Mouse (Mus musculus) intestine, embryonic 14.5 days (tissue): ENCODE measurements around the gene 2410004B18Rik. TPM values are rescaled to one million over a fixed set of nuclear protein-coding genes. Genes with fewer than 3 reads are reported as not detected.
A peak's percentile ranks its signal among the peaks of the same experiment; 100 is the strongest.
"Not testable (repeated sequence)": the region's sequence is repeated elsewhere in the genome, so short reads cannot be mapped to it uniquely, and the experiment has no call there.

ENCODE experiments used
- ATAC-seq: fragments of 200-750 bp; cut with Nextera tagmentation; replicated peaks from 2 replicates; pipeline ENCODE4 v1.8.0; 2017; ENCODE audit warnings: low read depth, moderate number of reproducible peaks, moderate TSS enrichment, moderate library complexity; ENCODE audit not compliant: low FRiP score, low TSS enrichment
- DNase-seq: peaks from one replicate; pipeline ENCODE4 v3.0.0-alpha.2; 2018; ENCODE audit warnings: low spot score
- H3K27ac ChIP-seq: fragments of 300-500 bp; sonication (generic); 2 replicates; pipeline ENCODE4 v1.5.1; 2014; ENCODE audit warnings: low read depth, mild to moderate bottlenecking, control low read depth
- H3K27me3 ChIP-seq: fragments of 300-500 bp; sonication (generic); replicated peaks from 2 replicates; pipeline ENCODE4 v1.6.1; 2014; ENCODE audit warnings: low read length, control low read depth; ENCODE audit not compliant: control insufficient read depth, insufficient read depth
- H3K36me3 ChIP-seq: fragments of 300-500 bp; sonication (generic); 2 replicates; pipeline ENCODE4 v1.6.1; 2014; ENCODE audit warnings: low read length, control low read depth; ENCODE audit not compliant: control insufficient read depth, insufficient read depth
- H3K4me1 ChIP-seq: fragments of 300-500 bp; sonication (generic); replicated peaks from 2 replicates; pipeline ENCODE4 v1.6.1; 2014; ENCODE audit warnings: low read length, control low read depth, mixed read lengths; ENCODE audit not compliant: control insufficient read depth, insufficient read depth
- H3K4me2 ChIP-seq: fragments of 300-500 bp; sonication (generic); 2 replicates; pipeline ENCODE4 v1.6.1; 2014; ENCODE audit warnings: low read length
- H3K4me3 ChIP-seq: fragments of 300-500 bp; sonication (generic); 2 replicates; pipeline ENCODE4 v1.5.1; 2014; ENCODE audit warnings: low read depth, low read length, control low read depth, mixed read lengths
- H3K9ac ChIP-seq: fragments of 300-500 bp; sonication (generic); 2 replicates; pipeline ENCODE4 v1.6.1; 2014; ENCODE audit warnings: mild to moderate bottlenecking, low read length
- H3K9me3 ChIP-seq: fragments of 300-500 bp; sonication (generic); 2 replicates; pipeline ENCODE4 v1.6.1; 2016; ENCODE audit warnings: low read length, control low read depth; ENCODE audit not compliant: control insufficient read depth
- WGBS: fragments of 180-500 bp; shearing (Covaris S2); extraction: QIAGEN DNeasy Blood & Tissue Kit; methylation state at CpG from one replicate; pipeline ENCODE4 v1.1.7; 2014; 5-methylcytosine and 5-hydroxymethylcytosine counted together
- polyA plus RNA-seq: library from polyadenylated mRNA; unstranded; fragments of >200 nt; fragmentation: Nextera tagmentation; extraction: Ambion mirVana; gene quantifications from 2 replicates; pipeline ENCODE4 v1.2.1, GENCODE M21; 2014

2410004B18Rik gene
- polyA plus RNA-seq, 1 experiment from 2014 or later = 50.7 TPM

GRCm38 (mm10) chr3:145906582-145906981 is 31.2 kb upstream of the 2410004B18Rik start:
- no peak overlapping the region for H3K27ac ChIP-seq
- H3K9ac ChIP-seq = no peak overlapping the region
- no peak for DNase-seq
- ATAC-seq = no peak
- H3K36me3 ChIP-seq = no peaks in the 10 kb centered on the region
- H3K9me3 ChIP-seq = no peaks in the 10 kb centered on the region
- no peak overlapping the region for H3K4me2 ChIP-seq
- H3K4me3 ChIP-seq = no peak overlapping the region
- 92% methylated on average over 9 of the region's 9 CpGs for WGBS
- no peaks in the 10 kb centered on the region for H3K27me3 ChIP-seq
- H3K4me1 ChIP-seq = no peaks in the 10 kb centered on the region; the same call in 1 of the 2 replicates

GRCm38 (mm10) chr3:145912512-145912911 is 25.3 kb upstream of the 2410004B18Rik start:
- Histone ChIP-seq H3K36me3 (no peaks in the 10 kb centered on the region), H3K4me3 (no peak overlapping the region), H3K27me3 (no peaks in the 10 kb centered on the region), H3K4me2 (no peak overlapping the region), H3K9ac (no peak overlapping the region), H3K4me1 (no peaks in the 10 kb centered on the region; the same call in 1 of the 2 replicates), H3K27ac (no peak overlapping the region), H3K9me3 (no peaks in the 10 kb centered on the region)
- 81% methylated on average over 7 of the region's 7 CpGs for WGBS
- no peak for DNase-seq
- no peak for ATAC-seq

- no peak overlapping the region for H3K9ac ChIP-seq
- 81% methylated on average over 6 of the region's 6 CpGs for whole genome bisulfite sequencing
- ATAC-seq = no peak
- H3K27ac ChIP-seq = no peak overlapping the region
- no peak overlapping the region for H3K4me3 ChIP-seq
- no peak for DNase-seq
- H3K9me3 ChIP-seq = no peaks in the 10 kb centered on the region
- H3K27me3 ChIP-seq = no peaks in the 10 kb centered on the region
- no peaks in the 10 kb centered on the region; the same call in 1 of the 2 replicates for H3K4me1 ChIP-seq
- no peaks in the 10 kb centered on the region for H3K36me3 ChIP-seq
- no peak overlapping the region for H3K4me2 ChIP-seq
These were observed 24.6 kb upstream of the 2410004B18Rik start for GRCm38 (mm10) chr3:145913263-145913662.

- not testable (repeated sequence) for H3K4me3 ChIP-seq, H3K4me1 ChIP-seq, DNase-seq, H3K36me3 ChIP-seq, H3K9ac ChIP-seq, H3K9me3 ChIP-seq, H3K27me3 ChIP-seq, H3K4me2 ChIP-seq, H3K27ac ChIP-seq, ATAC-seq
- WGBS = 74% methylated on average over 7 of the region's 7 CpGs
These were observed 23.9 kb upstream of the 2410004B18Rik start for GRCm38 (mm10) chr3:145913942-145914341.

- H3K4me3 ChIP-seq = no peak overlapping the region
- DNase-seq = no peak
- no peak overlapping the region for H3K4me2 ChIP-seq
- no peak for ATAC-seq
- H3K9ac ChIP-seq = no peak overlapping the region
- H3K4me1 ChIP-seq = no peaks in the 10 kb centered on the region
- H3K27me3 ChIP-seq = no peaks in the 10 kb centered on the region
- no peaks in the 10 kb centered on the region for H3K9me3 ChIP-seq
- WGBS = 90% methylated on average over 5 of the region's 5 CpGs
- no peak overlapping the region for H3K27ac ChIP-seq
- no peaks in the 10 kb centered on the region for H3K36me3 ChIP-seq
These were observed 21.4 kb upstream of the 2410004B18Rik start for GRCm38 (mm10) chr3:145916374-145916773.

GRCm38 (mm10) chr3:145916826-145917225 is 21.0 kb upstream of the 2410004B18Rik start:
- Histone ChIP-seq H3K4me3 (no peak overlapping the region), H3K4me1 (0 out of 2 replicates have a peak, but pooled peaks cover 4% of the 10 kb centered on the region), H3K4me2 (no peak overlapping the region), H3K9ac (no peak overlapping the region), H3K27ac (no peak overlapping the region), H3K27me3 (no peaks in the 10 kb centered on the region), H3K36me3 (no peaks in the 10 kb centered on the region), H3K9me3 (no peaks in the 10 kb centered on the region)
- WGBS = 82% methylated on average over 4 of the region's 4 CpGs
- no peak for DNase-seq
- ATAC-seq = no peak

- peaks cover 22% of the 10 kb centered on the region for H3K4me1 ChIP-seq
- no peaks in the 10 kb centered on the region for H3K27me3 ChIP-seq
- no peaks in the 10 kb centered on the region for H3K9me3 ChIP-seq
- peak within 1 kb of the TSS; percentile 37 for H3K9ac ChIP-seq
- H3K4me3 ChIP-seq = peak within 1 kb of the TSS; percentile 96
- H3K36me3 ChIP-seq = no peaks in the 10 kb centered on the region
- peak within 1 kb of the TSS; percentile 57 for H3K4me2 ChIP-seq
- H3K27ac ChIP-seq = peak within 1 kb of the TSS; percentile 94
- ATAC-seq (no peak), DNase-seq (no peak)
- 27% methylated on average over 11 of the region's 11 CpGs for WGBS
These were observed 15.6 kb upstream of the 2410004B18Rik start, which contains the start of gene Bcl10 for GRCm38 (mm10) chr3:145922019-145922854. Bcl10 (plus strand) TSS chr3:145922804.

- DNase-seq (no peak), ATAC-seq (no peak)
- Histone ChIP-seq H3K4me3 (no peak overlapping the region), H3K4me1 (peaks cover 22% of the 10 kb centered on the region), H3K4me2 (no peak overlapping the region), H3K27me3 (no peaks in the 10 kb centered on the region), H3K9me3 (no peaks in the 10 kb centered on the region), H3K9ac (no peak overlapping the region), H3K27ac (no peak overlapping the region), H3K36me3 (peaks cover 5% of the 10 kb centered on the region)
- WGBS = 37% methylated on average over 3 of the region's 3 CpGs
These were observed 14.8 kb upstream of the 2410004B18Rik start for GRCm38 (mm10) chr3:145922971-145923370.
